Mouse (Mus musculus) hindbrain, embryonic 15.5 days (tissue): ENCODE data around the gene Lgi1. TPM values are rescaled to one million over a fixed set of nuclear protein-coding genes. Genes with fewer than 3 reads are reported as not detected.

Experiments
- ATAC-seq: fragments of 200-750 bp; cut with Nextera tagmentation; 2 replicates; pipeline ENCODE4 v1.8.0; 2017; ENCODE audit warnings: low read depth, moderate number of reproducible peaks, moderate TSS enrichment; ENCODE audit not compliant: low FRiP score
- H3K27ac ChIP-seq: fragments of 300-500 bp; sonication (generic); replicated peaks from 2 replicates; pipeline ENCODE4 v1.5.1; 2015; ENCODE audit warnings: mild to moderate bottlenecking, inconsistent platforms
- H3K27me3 ChIP-seq: fragments of 300-500 bp; sonication (generic); 2 replicates; pipeline ENCODE4 v1.6.1; 2015; ENCODE audit warnings: control low read depth, inconsistent platforms
- H3K36me3 ChIP-seq: fragments of 300-500 bp; sonication (generic); 2 replicates; pipeline ENCODE4 v1.6.1; 2015; ENCODE audit warnings: control low read depth, inconsistent platforms
- H3K4me1 ChIP-seq: fragments of 300-500 bp; sonication (generic); replicated peaks from 2 replicates; pipeline ENCODE4 v1.6.1; 2015; ENCODE audit warnings: control low read depth, inconsistent platforms
- H3K4me2 ChIP-seq: fragments of 300-500 bp; sonication (generic); 2 replicates; pipeline ENCODE4 v1.6.1; 2015; ENCODE audit warnings: moderate library complexity, mild to moderate bottlenecking, inconsistent platforms
- H3K4me3 ChIP-seq: fragments of 300-500 bp; sonication (generic); 2 replicates; pipeline ENCODE4 v1.5.1; 2015; ENCODE audit warnings: mild to moderate bottlenecking, inconsistent platforms
- H3K9ac ChIP-seq: fragments of 300-500 bp; sonication (generic); 2 replicates; pipeline ENCODE4 v1.6.1; 2015; ENCODE audit warnings: inconsistent platforms
- H3K9me3 ChIP-seq: fragments of 300-500 bp; sonication (generic); 2 replicates; pipeline ENCODE4 v1.6.1; 2016; ENCODE audit warnings: control low read depth, inconsistent platforms
- WGBS: fragments of 180-500 bp; shearing (Covaris S2); methylation state at CpG from one replicate; pipeline ENCODE4 v1.1.7; 2015; 5-methylcytosine and 5-hydroxymethylcytosine counted together
- polyA plus RNA-seq: library from polyadenylated mRNA; unstranded; fragments of >200 nt; fragmentation: Nextera tagmentation; extraction: Ambion mirVana; gene quantifications from 2 replicates; pipeline ENCODE4 v1.2.1, GENCODE M21; 2015

Lgi1 gene
- polyA plus RNA-seq, 1 experiment from 2014 or later = 19.5 TPM

GRCm38 (mm10) chr19:38242314-38242852 lies 22.0 kb upstream of the Lgi1 start:
- Histone ChIP-seq H3K27ac (no peak overlapping the region), H3K9me3 (no peaks in the 10 kb centered on the region), H3K4me1 (peaks cover 38% of the 10 kb centered on the region), H3K27me3 (no peaks in the 10 kb centered on the region), H3K4me3 (no peak overlapping the region), H3K4me2 (no peak overlapping the region), H3K36me3 (no peaks in the 10 kb centered on the region), H3K9ac (no peak overlapping the region)
- WGBS = 90% methylated on average over 8 of the region's 8 CpGs
- ATAC-seq = no peak

GRCm38 (mm10) chr19:38244748-38245147 lies 19.6 kb upstream of the Lgi1 start:
- Histone ChIP-seq H3K27me3 (no peaks in the 10 kb centered on the region), H3K4me2 (no peak overlapping the region), H3K9me3 (no peaks in the 10 kb centered on the region), H3K9ac (no peak overlapping the region), H3K27ac (peak overlapping the region; percentile 77), H3K36me3 (no peaks in the 10 kb centered on the region), H3K4me1 (peaks cover 26% of the 10 kb centered on the region), H3K4me3 (no peak overlapping the region)
- 63% methylated on average over 8 of the region's 8 CpGs for WGBS
- ATAC-seq = no peak

GRCm38 (mm10) chr19:38245361-38246176 lies 18.8 kb upstream of the Lgi1 start:
- H3K36me3 ChIP-seq = no peaks in the 10 kb centered on the region
- H3K27me3 ChIP-seq = no peaks in the 10 kb centered on the region
- H3K4me1 ChIP-seq = peaks cover 26% of the 10 kb centered on the region
- whole genome bisulfite sequencing = 43% methylated on average over 10 of the region's 10 CpGs
- H3K9ac ChIP-seq = no peak overlapping the region
- H3K9me3 ChIP-seq = no peaks in the 10 kb centered on the region
- H3K4me2 ChIP-seq = peak overlapping the region; percentile 14
- peak; percentile 55; the same call in 1 of the 2 replicates for ATAC-seq
- peak overlapping the region; percentile 77 for H3K27ac ChIP-seq
- no peak overlapping the region for H3K4me3 ChIP-seq

GRCm38 (mm10) chr19:38246177-38246622 lies 18.1 kb upstream of the Lgi1 start:
- H3K4me2 ChIP-seq = no peak overlapping the region
- 38% methylated on average over 7 of the region's 7 CpGs for WGBS
- no peaks in the 10 kb centered on the region for H3K27me3 ChIP-seq
- H3K9ac ChIP-seq = no peak overlapping the region
- peak overlapping the region; percentile 77 for H3K27ac ChIP-seq
- peak; percentile 36; the same call in 1 of the 2 replicates for ATAC-seq
- no peak overlapping the region for H3K4me3 ChIP-seq
- H3K36me3 ChIP-seq = no peaks in the 10 kb centered on the region
- H3K4me1 ChIP-seq = peaks cover 26% of the 10 kb centered on the region
- H3K9me3 ChIP-seq = no peaks in the 10 kb centered on the region

GRCm38 (mm10) chr19:38249627-38250026 lies 14.7 kb upstream of the Lgi1 start:
- ATAC-seq = no peak
- H3K9ac ChIP-seq = no peak overlapping the region
- 79% methylated on average over 8 of the region's 8 CpGs for WGBS
- no peaks in the 10 kb centered on the region for H3K36me3 ChIP-seq
- H3K27ac ChIP-seq = no peak overlapping the region
- H3K4me3 ChIP-seq = no peak overlapping the region
- H3K4me2 ChIP-seq = no peak overlapping the region
- peaks cover 22% of the 10 kb centered on the region for H3K4me1 ChIP-seq
- H3K27me3 ChIP-seq = no peaks in the 10 kb centered on the region
- no peaks in the 10 kb centered on the region for H3K9me3 ChIP-seq

- H3K9ac ChIP-seq = no peak overlapping the region
- H3K4me2 ChIP-seq = no peak overlapping the region
- H3K36me3 ChIP-seq = no peaks in the 10 kb centered on the region
- 70% methylated on average over 6 of the region's 6 CpGs for WGBS
- H3K27ac ChIP-seq = no peak overlapping the region
- H3K9me3 ChIP-seq = no peaks in the 10 kb centered on the region
- H3K27me3 ChIP-seq = no peaks in the 10 kb centered on the region
- H3K4me3 ChIP-seq = no peak overlapping the region
- no peaks in the 10 kb centered on the region for H3K4me1 ChIP-seq
- ATAC-seq = no peak
These were observed 10.5 kb upstream of the Lgi1 start for GRCm38 (mm10) chr19:38253796-38254195.

- no peaks in the 10 kb centered on the region for H3K9me3 ChIP-seq
- no peaks in the 10 kb centered on the region for H3K27me3 ChIP-seq
- no peaks in the 10 kb centered on the region for H3K36me3 ChIP-seq
- WGBS = 67% methylated on average over 3 of the region's 3 CpGs
- H3K4me2 ChIP-seq = no peak overlapping the region
- no peak overlapping the region for H3K9ac ChIP-seq
- peaks cover 12% of the 10 kb centered on the region for H3K4me1 ChIP-seq
- no peak overlapping the region for H3K27ac ChIP-seq
- H3K4me3 ChIP-seq = no peak overlapping the region
- peak; percentile 66 for ATAC-seq
These were observed 5.7 kb upstream of the Lgi1 start for GRCm38 (mm10) chr19:38258651-38259065.

- ATAC-seq = no peak
These were observed 4.9 kb upstream of the Lgi1 start for GRCm38 (mm10) chr19:38259436-38259835.

GRCm38 (mm10) chr19:38260346-38260745 lies 4.0 kb upstream of the Lgi1 start:
- no peak overlapping the region for H3K4me3 ChIP-seq
- no peaks in the 10 kb centered on the region for H3K36me3 ChIP-seq
- peaks cover 17% of the 10 kb centered on the region for H3K4me1 ChIP-seq
- H3K9me3 ChIP-seq = no peaks in the 10 kb centered on the region
- H3K4me2 ChIP-seq = no peak overlapping the region
- H3K27me3 ChIP-seq = no peaks in the 10 kb centered on the region
- no peak overlapping the region for H3K9ac ChIP-seq
- no peak overlapping the region for H3K27ac ChIP-seq
- no peak for ATAC-seq
- 44% methylated on average over 4 of the region's 4 CpGs for WGBS

More at GRCm38 (mm10) chr19:38259436-38259835, 4.9 kb upstream of the Lgi1 start:
- no peak overlapping the region for H3K4me2 ChIP-seq
- peaks cover 17% of the 10 kb centered on the region for H3K4me1 ChIP-seq
- no peak overlapping the region for H3K9ac ChIP-seq
- 80% methylated on average over 3 of the region's 3 CpGs for WGBS
- H3K4me3 ChIP-seq = no peak overlapping the region
- H3K27ac ChIP-seq = peak overlapping the region; percentile 2; the same call in 1 of the 2 replicates
- H3K9me3 ChIP-seq = no peaks in the 10 kb centered on the region
- no peaks in the 10 kb centered on the region for H3K27me3 ChIP-seq
- no peaks in the 10 kb centered on the region for H3K36me3 ChIP-seq

GRCm38 (mm10) chr19:38261351-38261750 lies 3.0 kb upstream of the Lgi1 start:
- H3K36me3 ChIP-seq = no peaks in the 10 kb centered on the region
- no peak overlapping the region for H3K27ac ChIP-seq
- no peak for ATAC-seq
- H3K9ac ChIP-seq = no peak overlapping the region
- H3K4me1 ChIP-seq = peaks cover 20% of the 10 kb centered on the region
- 71% methylated on average over 5 of the region's 5 CpGs for WGBS
- no peaks in the 10 kb centered on the region for H3K9me3 ChIP-seq
- no peak overlapping the region for H3K4me3 ChIP-seq
- no peaks in the 10 kb centered on the region for H3K27me3 ChIP-seq
- H3K4me2 ChIP-seq = no peak overlapping the region

- peak overlapping the region; percentile 56 for H3K4me2 ChIP-seq
- no peaks in the 10 kb centered on the region for H3K36me3 ChIP-seq
- peak; percentile 68 for ATAC-seq
- peak overlapping the region; percentile 88 for H3K27ac ChIP-seq
- no peaks in the 10 kb centered on the region for H3K27me3 ChIP-seq
- H3K9ac ChIP-seq = peak overlapping the region; percentile 45
- WGBS = 17% methylated on average over 14 of the region's 14 CpGs
- H3K9me3 ChIP-seq = no peaks in the 10 kb centered on the region
- H3K4me1 ChIP-seq = peaks cover 28% of the 10 kb centered on the region
- peak overlapping the region; percentile 35 for H3K4me3 ChIP-seq
These were observed 369 bp upstream of the Lgi1 start for GRCm38 (mm10) chr19:38263829-38264504.

- Histone ChIP-seq H3K9ac (0 out of 2 replicates have a peak overlapping the region, but pooled peaks have one; percentile 45), H3K27me3 (no peaks in the 10 kb centered on the region), H3K4me2 (peak overlapping the region; percentile 56), H3K4me1 (peaks cover 20% of the 10 kb centered on the region), H3K27ac (peak overlapping the region; percentile 88; the same call in 1 of the 2 replicates), H3K4me3 (peak overlapping the region; percentile 35), H3K9me3 (no peaks in the 10 kb centered on the region), H3K36me3 (no peaks in the 10 kb centered on the region)
- WGBS = 87% methylated on average over 5 of the region's 5 CpGs
- no peak for ATAC-seq
These were observed 1.4 kb downstream of the Lgi1 start for GRCm38 (mm10) chr19:38265767-38266166.
